Mouse (Mus musculus): ENCODE data around the gene Susd5. TPM values are rescaled to one million over a fixed set of nuclear protein-coding genes. Genes with fewer than 3 reads are reported as not detected.

Gene Susd5
- total RNA-seq, 2 experiments from 2014 or later: 10.4 to 12.9 TPM

Other genes with a start within 250 kb of the Susd5 start
- gene Ubp1, start 126.2 kb upstream of the Susd5 start, total RNA-seq (2021): 10 to 100 TPM; 64.5 to 72.5 TPM
- 10 to 100 TPM; 54.8 to 56.7 TPM for gene Fbxl2, start 10.9 kb upstream of the Susd5 start, total RNA-seq (2021)